Mouse (Mus musculus): ENCODE results near the gene Mycs. TPM values are rescaled to one million over a fixed set of nuclear protein-coding genes. Genes with fewer than 3 reads are reported as not detected.
A peak's percentile ranks its signal among the peaks of the same experiment; 100 is the strongest.

Mycs gene
- not detected for total RNA-seq (2021)

- DNase-seq = no peak
Observed at GRCm38 (mm10) chrX:5469165-5469564, at the start of gene Mycs. Mycs (minus strand) TSS chrX:5469265.

DNA sequence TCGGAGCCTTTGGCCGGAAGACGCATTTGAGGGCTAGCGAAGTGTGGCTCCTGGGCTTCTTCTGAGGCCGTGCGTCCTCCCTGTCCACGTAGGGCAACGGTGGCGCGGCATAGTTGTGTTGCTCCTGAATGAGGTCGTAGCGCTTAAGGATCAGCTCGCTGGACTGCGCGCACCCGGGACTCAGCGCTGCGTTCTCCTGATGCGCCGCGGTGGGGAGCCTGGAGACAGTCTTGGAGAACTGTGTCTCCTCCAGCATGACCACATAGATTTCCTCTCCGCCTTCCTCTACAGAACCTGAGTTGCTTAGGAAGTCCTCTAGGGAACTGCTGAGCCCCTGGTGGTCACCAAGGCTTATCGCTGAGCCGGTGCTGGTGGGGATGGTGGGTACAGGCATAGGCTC is 1.0 kb downstream of the Mycs start:
- DNase-seq = peak in 1 of 2 experiments; percentile 18

Other genes starting within 250 kb of the Mycs start
- not detected for gene Btbd35f7, start 199.8 kb upstream of the Mycs start, total RNA-seq (2021)

Data from layer of hippocampus, postnatal 36 days (tissue).